Mouse (Mus musculus): ENCODE measurements around the gene Gng13. TPM values are rescaled to one million over a fixed set of nuclear protein-coding genes. Genes with fewer than 3 reads are reported as not detected.

The Gng13 gene
- total and polyA plus RNA-seq, 3 experiments = 0.13 to 3.9 TPM; not detected in 1

DNA sequence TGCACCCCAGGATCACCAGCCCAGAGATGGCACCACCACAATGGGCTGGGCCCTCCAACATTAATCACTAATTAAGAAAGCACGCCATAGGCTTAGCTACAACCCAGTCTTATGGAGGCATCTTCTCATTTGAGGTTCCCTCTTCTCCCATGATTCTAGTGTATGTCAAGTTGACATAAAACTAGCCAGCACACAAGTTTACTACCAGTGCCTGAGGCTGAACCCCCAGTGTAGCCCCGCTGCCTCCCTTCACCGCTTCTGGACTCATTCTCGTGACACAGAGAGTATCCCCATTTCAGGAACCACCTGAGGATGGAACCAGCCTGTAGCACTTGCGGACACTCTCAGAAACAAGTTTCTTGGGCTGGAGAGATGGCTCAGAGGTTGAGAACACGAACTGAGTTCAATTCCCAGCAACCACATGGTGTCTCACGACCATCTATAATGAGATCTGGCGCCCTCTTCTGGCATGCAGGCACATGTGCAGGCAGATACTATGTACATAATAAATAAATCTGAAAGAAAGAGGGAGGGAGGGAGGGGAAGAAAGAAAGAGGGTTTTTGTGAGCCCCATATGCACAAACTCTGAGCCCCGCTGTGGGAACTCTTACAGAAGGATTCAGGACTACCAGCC, 16.0 kb upstream of the Gng13 start:
- Histone ChIP-seq H3K9me3 (replicated peaks; ENCODE audit: insufficient read depth, low read length) (no peaks in the 10 kb centered on the region), H3K79me2 (ENCODE audit: control insufficient read depth, insufficient read depth, low read length, poor library complexity) (no peaks in the 10 kb centered on the region), H3K4me3 (ENCODE audit: control insufficient read depth in 1 of 2, insufficient read depth in 1 of 2, low read depth in 2 of 2, low read length in 2 of 2) (no peak overlapping the region), H3K27ac (ENCODE audit: control insufficient read depth, low read depth, low read length) (no peak overlapping the region), H3K4me1 (ENCODE audit: control insufficient read depth in 1 of 2, insufficient read depth in 2 of 2, low read length in 2 of 2) (no peaks in the 10 kb centered on the region), H3K9ac (ENCODE audit: control insufficient read depth, low read depth, low read length, poor library complexity, severe bottlenecking) (no peak overlapping the region), H3K36me3 (ENCODE audit: control insufficient read depth in 1 of 2, insufficient read depth in 2 of 2, low read length in 2 of 2) (no peaks in the 10 kb centered on the region), H3K27me3 (ENCODE audit: control insufficient read depth in 1 of 2, insufficient read depth in 2 of 2, low read length in 2 of 2) (peaks cover 0 to 1% of the 10 kb centered on the region in 2 experiments; a peak in 3 of 4 replicates)
- TF ChIP-seq POLR2A (IDR thresholded peaks at IDR 0.05; ENCODE audit: control insufficient read depth in 1 of 2, insufficient read depth in 1 of 2, low read depth in 1 of 2, low read length in 2 of 2, poor library complexity in 1 of 2) (no peak), ELF1 (IDR thresholded peaks at IDR 0.05; ENCODE audit: low read depth, low read length) (no peak), GABPA (IDR thresholded peaks at IDR 0.05; ENCODE audit: low read depth, low read length) (no peak), HCFC1 (IDR thresholded peaks at IDR 0.05; ENCODE audit: low read depth, low read length) (no peak), KAT2A (conservative IDR thresholded peaks at IDR 0.05; ENCODE audit: low read depth, low read length) (no peak), SMC3 (IDR thresholded peaks at IDR 0.05; ENCODE audit: low read depth, low read length) (peak; percentile 61), RAD21 (IDR thresholded peaks at IDR 0.05; ENCODE audit: low read depth, low read length) (peak; percentile 39), MEF2A (IDR thresholded peaks at IDR 0.05; ENCODE audit: extremely low read depth, insufficient replicate concordance, low read depth, low read length, poor library complexity, severe bottlenecking) (no peak), MYC (IDR thresholded peaks at IDR 0.05; ENCODE audit: low read depth, low read length) (peak; percentile 70; the same call in 1 of the 2 replicates), ZC3H11A (IDR thresholded peaks at IDR 0.05; ENCODE audit: low read depth, low read length) (peak; percentile 40), ETS1 (IDR thresholded peaks at IDR 0.05; ENCODE audit: low read depth, low read length) (no peak), CTCF (IDR thresholded peaks at IDR 0.05 in 2 of 3, conservative IDR thresholded peaks at IDR 0.05 in 1 of 3; ENCODE audit: control insufficient read depth in 1 of 3, insufficient read depth in 1 of 3, low read depth in 2 of 3, low read length in 3 of 3, poor library complexity in 1 of 3, severe bottlenecking in 1 of 3) (peak; percentile 65 to 71 (median 71)), MAZ (IDR thresholded peaks at IDR 0.05; ENCODE audit: low read depth, low read length) (no peak)
- peak; percentile 48 for DNase-seq (ENCODE audit: low read depth, low spot score)

DNA sequence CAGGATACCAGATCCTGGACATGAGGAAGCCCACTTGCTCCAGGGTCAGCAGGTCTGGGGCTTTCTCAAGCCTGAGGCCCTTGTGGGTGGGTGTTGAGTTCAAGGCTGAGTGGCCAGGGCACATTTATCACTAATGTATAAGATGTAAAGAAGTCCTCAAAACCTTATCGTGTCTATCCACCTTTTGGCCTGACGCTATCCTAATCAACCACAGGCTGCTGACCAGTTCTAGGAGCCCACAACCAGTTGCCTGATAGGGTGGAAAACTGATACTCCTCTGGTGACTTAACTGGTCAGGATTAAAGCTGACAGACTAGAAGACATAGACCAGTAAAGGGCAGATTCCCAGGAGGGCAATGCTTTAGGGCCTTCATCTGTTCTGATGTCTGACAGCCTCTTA, 7.0 kb upstream of the Gng13 start:
- Histone ChIP-seq H3K4me3 (ENCODE audit: control insufficient read depth in 1 of 2, insufficient read depth in 1 of 2, low read depth in 2 of 2, low read length in 2 of 2) (no peak overlapping the region), H3K36me3 (ENCODE audit: control insufficient read depth in 1 of 2, insufficient read depth in 2 of 2, low read length in 2 of 2) (no peaks in the 10 kb centered on the region), H3K4me1 (ENCODE audit: control insufficient read depth in 1 of 2, insufficient read depth in 2 of 2, low read length in 2 of 2) (no peaks in the 10 kb centered on the region), H3K27ac (ENCODE audit: control insufficient read depth, low read depth, low read length) (no peak overlapping the region), H3K27me3 (ENCODE audit: control insufficient read depth in 1 of 2, insufficient read depth in 2 of 2, low read length in 2 of 2) (peaks cover 0 to 10% of the 10 kb centered on the region in 2 experiments; a peak in 3 of 4 replicates), H3K79me2 (ENCODE audit: control insufficient read depth, insufficient read depth, low read length, poor library complexity) (no peaks in the 10 kb centered on the region), H3K9me3 (replicated peaks; ENCODE audit: insufficient read depth, low read length) (no peaks in the 10 kb centered on the region), H3K9ac (ENCODE audit: control insufficient read depth, low read depth, low read length, poor library complexity, severe bottlenecking) (no peak overlapping the region)
- TF ChIP-seq MYC (IDR thresholded peaks at IDR 0.05; ENCODE audit: low read depth, low read length) (no peak), GABPA (IDR thresholded peaks at IDR 0.05; ENCODE audit: low read depth, low read length) (no peak), TAL1 (IDR thresholded peaks at IDR 0.05; ENCODE audit: low read length) (no peak), MAZ (IDR thresholded peaks at IDR 0.05; ENCODE audit: low read depth, low read length) (no peak), RCOR1 (IDR thresholded peaks at IDR 0.05; ENCODE audit: low read depth, low read length) (no peak), TCF12 (IDR thresholded peaks at IDR 0.05; ENCODE audit: low read depth, low read length) (no peak), EP300 (IDR thresholded peaks at IDR 0.05; ENCODE audit: low read depth in 1 of 2, low read length in 2 of 2) (no peak), MXI1 (IDR thresholded peaks at IDR 0.05; ENCODE audit: low read depth, low read length) (no peak), MAX (IDR thresholded peaks at IDR 0.05; ENCODE audit: low read length) (no peak)
- DNase-seq (ENCODE audit: low read depth, low spot score) = no peak

All from MEL (cell line).